Mouse (Mus musculus) heart, postnatal 0 days (tissue): ENCODE data around the gene S100a1. TPM values are rescaled to one million over a fixed set of nuclear protein-coding genes. Genes with fewer than 3 reads are reported as not detected.

Experiments used
- ATAC-seq: fragments of 200-750 bp; cut with Nextera tagmentation; 2 replicates; pipeline ENCODE4 v1.8.0; 2017; ENCODE audit warnings: low read depth, moderate number of reproducible peaks, moderate library complexity; ENCODE audit not compliant: insufficient read depth
- DNase-seq: peaks from one replicate; pipeline ENCODE4 v3.0.0-alpha.2; 2016; ENCODE audit warnings: low spot score
- H3K27ac ChIP-seq: fragments of 300-500 bp; sonication (generic); 2 replicates; pipeline ENCODE4 v1.5.1; 2014; ENCODE audit warnings: low read depth, mild to moderate bottlenecking
- H3K27me3 ChIP-seq: fragments of 300-500 bp; sonication (generic); 2 replicates; pipeline ENCODE4 v1.6.1; 2014; ENCODE audit warnings: low read length, mixed read lengths; ENCODE audit not compliant: control insufficient read depth, insufficient read depth
- H3K36me3 ChIP-seq: fragments of 300-500 bp; sonication (generic); replicated peaks from 2 replicates; pipeline ENCODE4 v1.6.1; 2014; ENCODE audit warnings: low read length, mixed read lengths; ENCODE audit not compliant: control insufficient read depth, insufficient read depth
- H3K4me1 ChIP-seq: fragments of 300-500 bp; sonication (generic); 2 replicates; pipeline ENCODE4 v1.6.1; 2014; ENCODE audit warnings: antibody characterized with exemption; ENCODE audit not compliant: control insufficient read depth, insufficient read depth
- H3K4me2 ChIP-seq: fragments of 300-500 bp; sonication (generic); 2 replicates; pipeline ENCODE4 v1.6.1; 2014; ENCODE audit warnings: low read depth, mild to moderate bottlenecking, low read length, moderate library complexity
- H3K4me3 ChIP-seq: fragments of 300-500 bp; sonication (generic); 2 replicates; pipeline ENCODE4 v1.5.1; 2014; ENCODE audit warnings: low read depth, low read length
- H3K9ac ChIP-seq: fragments of 300-500 bp; sonication (generic); replicated peaks from 2 replicates; pipeline ENCODE4 v1.6.1; 2014; ENCODE audit warnings: low read depth, low read length, mixed read lengths
- H3K9me3 ChIP-seq: fragments of 300-500 bp; sonication (generic); replicated peaks from 2 replicates; pipeline ENCODE4 v1.6.1; 2016; ENCODE audit warnings: low read length; ENCODE audit not compliant: control insufficient read depth
- CTCF ChIP-seq: IDR thresholded peaks from 2 replicates; pipeline ENCODE4 v1.5.1; 2016; ENCODE audit warnings: antibody characterized with exemption, control low read depth, low read depth
- EP300 ChIP-seq: IDR thresholded peaks from 2 replicates; pipeline ENCODE4 v1.6.1; 2016; ENCODE audit warnings: antibody characterized with exemption, low read depth
- WGBS: fragments of 180-500 bp; shearing (Covaris S2); extraction: QIAGEN DNeasy Blood & Tissue Kit; methylation state at CpG from one replicate; pipeline ENCODE4 v1.1.7; 2014; 5-methylcytosine and 5-hydroxymethylcytosine counted together
- polyA plus RNA-seq: library from polyadenylated mRNA; unstranded; fragments of >200 nt; fragmentation: Nextera tagmentation; extraction: Ambion mirVana; gene quantifications from 2 replicates; pipeline ENCODE4 v1.2.1, GENCODE M21; 2015
- total RNA-seq: library from RNA; depleted of rRNA; stranded (reverse); fragments of >200 nt; gene quantifications from 2 replicates; pipeline ENCODE4 v1.2.3, GENCODE M21; 2014; ENCODE audit warnings: low replicate concordance

Gene S100a1
- total and polyA plus RNA-seq, 2 experiments from 2014 or later: 462 to 721 TPM

DNA sequence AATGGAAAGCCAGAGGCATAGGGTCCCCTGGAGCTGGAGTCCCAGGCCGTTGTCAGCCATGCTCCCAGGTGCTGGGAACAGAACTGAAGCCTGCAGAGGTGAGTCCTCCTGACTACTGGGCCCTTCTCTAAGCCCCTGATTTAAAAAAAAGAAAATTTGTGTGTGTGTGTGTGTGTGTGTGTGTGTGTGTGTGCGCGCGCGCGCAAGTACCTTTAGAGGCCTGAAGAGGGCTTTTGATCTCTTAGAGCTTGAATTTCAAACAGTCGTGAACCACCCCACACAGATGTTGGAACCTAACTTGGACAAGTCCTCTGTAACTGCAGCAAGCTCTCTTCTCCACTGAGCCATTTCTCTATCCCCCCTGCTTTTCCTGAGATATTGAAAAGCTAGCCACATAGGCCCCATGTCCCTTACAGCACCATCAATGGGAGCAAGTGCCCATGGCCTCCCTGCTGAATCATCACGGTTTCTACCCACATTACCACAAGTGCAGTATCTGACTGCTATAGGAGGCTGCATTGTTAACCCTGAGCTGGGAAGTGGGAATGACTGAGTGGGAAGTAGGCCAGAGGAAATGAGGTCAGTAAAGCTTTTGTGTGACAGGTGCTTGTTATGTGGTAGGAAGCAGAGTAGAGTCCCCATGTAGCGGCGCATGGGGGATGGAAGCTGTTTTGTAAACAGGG lies 46.4 kb downstream of the S100a1 start:
- DNase-seq (no peak), ATAC-seq (no peak)
- Histone ChIP-seq H3K27ac (no peak overlapping the region), H3K4me3 (no peak overlapping the region), H3K27me3 (peaks cover 17% of the 10 kb centered on the region), H3K36me3 (no peaks in the 10 kb centered on the region), H3K4me1 (no peaks in the 10 kb centered on the region), H3K9me3 (no peaks in the 10 kb centered on the region), H3K9ac (no peak overlapping the region), H3K4me2 (no peak overlapping the region)
- TF ChIP-seq CTCF: no peak
- no peak for TF ChIP-seq EP300
- WGBS: 89% methylated on average over 10 of the region's 10 CpGs

- Histone ChIP-seq H3K4me2 (peak overlapping the region; percentile 82), H3K27me3 (peaks cover 17% of the 10 kb centered on the region), H3K36me3 (no peaks in the 10 kb centered on the region), H3K9ac (peak overlapping the region; percentile 47; the same call in 1 of the 2 replicates), H3K4me3 (peak overlapping the region; percentile 62), H3K27ac (peak overlapping the region; percentile 49; the same call in 1 of the 2 replicates), H3K9me3 (no peaks in the 10 kb centered on the region), H3K4me1 (no peaks in the 10 kb centered on the region)
- TF ChIP-seq EP300 (no peak), CTCF (peak; percentile 85)
- peak; percentile 49 for ATAC-seq
- peak; percentile 83 for DNase-seq
- under 1% methylated on average over 15 of the region's 15 CpGs for WGBS
Measured at GRCm38 (mm10) chr3:90466311-90466766, 47.9 kb downstream of the S100a1 start.

- H3K9ac ChIP-seq: peak within 1 kb of the TSS; percentile 47
- ATAC-seq: peak; percentile 57
- peak within 1 kb of the TSS; percentile 66 for H3K27ac ChIP-seq
- DNase-seq: peak; percentile 36
- H3K4me3 ChIP-seq: peak within 1 kb of the TSS; percentile 62
- H3K4me2 ChIP-seq: peak within 1 kb of the TSS; percentile 82
- no peaks in the 10 kb centered on the region for H3K4me1 ChIP-seq
- H3K9me3 ChIP-seq: no peaks in the 10 kb centered on the region
- no peaks in the 10 kb centered on the region for H3K36me3 ChIP-seq
- H3K27me3 ChIP-seq: peaks cover 17% of the 10 kb centered on the region
- WGBS: under 1% methylated on average over 41 of the region's 49 CpGs
- TF ChIP-seq EP300 (no peak), CTCF (no peak)
Measured at GRCm38 (mm10) chr3:90465686-90466310, 48.4 kb downstream of the S100a1 start, which contains the start of gene Npr1. Gene Npr1 (minus strand): TSS chr3:90465866.

- no peaks in the 10 kb centered on the region for H3K9me3 ChIP-seq
- 1% methylated on average over 70 of the region's 75 CpGs for WGBS
- peak overlapping the region; percentile 82 for H3K4me2 ChIP-seq
- no peaks in the 10 kb centered on the region for H3K36me3 ChIP-seq
- peak overlapping the region; percentile 62 for H3K4me3 ChIP-seq
- TF ChIP-seq EP300 (no peak), CTCF (no peak)
- ATAC-seq: peak; percentile 23
- H3K27me3 ChIP-seq: peaks cover 17% of the 10 kb centered on the region
- H3K27ac ChIP-seq: peak overlapping the region; percentile 66
- peak overlapping the region; percentile 47 for H3K9ac ChIP-seq
- DNase-seq: no peak
- no peaks in the 10 kb centered on the region for H3K4me1 ChIP-seq
Measured at GRCm38 (mm10) chr3:90465081-90465685, 49.0 kb downstream of the S100a1 start.

GRCm38 (mm10) chr3:90464552-90465080 lies 49.6 kb downstream of the S100a1 start:
- TF ChIP-seq EP300: no peak
- TF ChIP-seq CTCF: no peak
- H3K4me2 ChIP-seq: peak overlapping the region; percentile 82
- peak overlapping the region; percentile 66; the same call in 1 of the 2 replicates for H3K27ac ChIP-seq
- H3K36me3 ChIP-seq: no peaks in the 10 kb centered on the region
- H3K9ac ChIP-seq: peak overlapping the region; percentile 47
- H3K27me3 ChIP-seq: peaks cover 17% of the 10 kb centered on the region
- ATAC-seq: peak; percentile 10; the same call in 1 of the 2 replicates
- H3K4me3 ChIP-seq: peak overlapping the region; percentile 62
- no peaks in the 10 kb centered on the region for H3K9me3 ChIP-seq
- WGBS: 12% methylated on average over 37 of the region's 37 CpGs
- DNase-seq: no peak
- no peaks in the 10 kb centered on the region for H3K4me1 ChIP-seq
